Comparison of ENCODE assay signal across 11 mouse cellular contexts in genomic region chr6:67300710-67301163, GRCm38 (mm10).
A peak's percentile ranks its signal among the peaks of the same experiment; 100 is the strongest.
DNase-seq lines count a peak whose midpoint lies in the region; ATAC-seq and TF ChIP-seq lines count a peak whose summit lies in the region.
"Had no signal": no experiment of that assay in that cellular context is flagged by ENCODE, and none has a peak within 500 bp of the region (broad histone marks: within the 10 kb centered on the region; RNA-seq: fewer than 3 reads in every experiment).

No protein-coding gene starts in this region.

- no peaks in the 10 kb centered on the region for H3K27me3 ChIP-seq in lung, embryonic 15.5 days
- H3K27me3 ChIP-seq in stomach, embryonic 14.5 days (ENCODE audit: control insufficient read depth, insufficient read depth, low read length): no peaks in the 10 kb centered on the region
- H3K27me3 ChIP-seq: heart, embryonic 12.5 days had no signal

- TF ChIP-seq CTCF in lung, adult 2 months (IDR thresholded peaks at IDR 0.05; ENCODE audit: insufficient read depth, low read length): no peak

- no peaks in the 10 kb centered on the region for H3K36me3 ChIP-seq in lung, embryonic 15.5 days
- no peaks in the 10 kb centered on the region for H3K36me3 ChIP-seq in stomach, embryonic 14.5 days (ENCODE audit: control insufficient read depth, insufficient read depth, low read length)
- H3K36me3 ChIP-seq: heart, embryonic 12.5 days had no signal

- H3K27ac ChIP-seq in lung, embryonic 15.5 days: no peak overlapping the region
- no peak overlapping the region; the same call in 1 of the 2 replicates for H3K27ac ChIP-seq in stomach, embryonic 14.5 days (ENCODE audit: low read length)

- no peak for TF ChIP-seq POLR2A in lung, adult 2 months (IDR thresholded peaks at IDR 0.05; ENCODE audit: borderline replicate concordance, extremely low read depth, low read depth, low read length)

- no peaks in the 10 kb centered on the region for H3K4me1 ChIP-seq in lung, embryonic 15.5 days
- H3K4me1 ChIP-seq in lung, adult 2 months (ENCODE audit: control insufficient read depth, insufficient read depth, low read length): no peaks in the 10 kb centered on the region; the same call in 1 of the 2 replicates
- H3K4me1 ChIP-seq in stomach, embryonic 14.5 days (ENCODE audit: control insufficient read depth, insufficient read depth, low read length): peaks cover 7% of the 10 kb centered on the region; the same call in 1 of the 2 replicates

- 30% methylated on average over 6 of the region's 6 CpGs for WGBS in lung, embryonic 15.5 days
- 41% methylated on average over 6 of the region's 6 CpGs for WGBS in lung, adult 2 months
- WGBS in stomach, embryonic 14.5 days: 38% methylated on average over 6 of the region's 6 CpGs

- no peaks in the 10 kb centered on the region for H3K9me3 ChIP-seq in lung, embryonic 15.5 days
- H3K9me3 ChIP-seq in stomach, embryonic 14.5 days (ENCODE audit: control insufficient read depth, low read depth, low read length): no peaks in the 10 kb centered on the region
- H3K9me3 ChIP-seq: heart, embryonic 12.5 days had no signal

- H3K9ac ChIP-seq in lung, embryonic 15.5 days: no peak overlapping the region
- H3K9ac ChIP-seq in stomach, embryonic 14.5 days (replicated peaks; ENCODE audit: low read depth, low read length): no peak overlapping the region
- H3K9ac ChIP-seq: heart, embryonic 12.5 days had no signal

- DNase-seq in embryo, embryonic 10 days (ENCODE audit: low spot score): peak; percentile 36
- DNase-seq in embryo, embryonic 11 days: no peak
- no peak for DNase-seq in lung, adult 2 months
- peak; percentile 22 for DNase-seq in kidney, postnatal 10 days
- DNase-seq in adrenal gland, adult 18-20 months (ENCODE audit: low spot score in 2 of 2): no peak
- DNase-seq in thymus, postnatal 0 days (ENCODE audit: low spot score): no peak
- DNase-seq: adrenal gland, postnatal 25 days; thymus, adult 18-20 months had no signal

- ATAC-seq in lung, embryonic 15.5 days (ENCODE audit: borderline replicate concordance, extremely low read depth, low FRiP score, low TSS enrichment): 0 out of 2 replicates have a peak, but pooled peaks have one; percentile 23
- ATAC-seq in stomach, embryonic 14.5 days (ENCODE audit: insufficient number of reproducible peaks, insufficient read depth, low FRiP score, low read depth): peak; percentile 53; the same call in 1 of the 2 replicates

- H3K4me2 ChIP-seq in lung, embryonic 15.5 days: no peak overlapping the region
- H3K4me2 ChIP-seq in stomach, embryonic 14.5 days (replicated peaks; ENCODE audit: low read depth, low read length): no peak overlapping the region
- H3K4me2 ChIP-seq: heart, embryonic 12.5 days had no signal

- H3K4me3 ChIP-seq in lung, embryonic 15.5 days: no peak overlapping the region
- H3K4me3 ChIP-seq in lung, adult 2 months (replicated peaks; ENCODE audit: extremely low read depth, low read depth, low read length): no peak overlapping the region
- no peak overlapping the region for H3K4me3 ChIP-seq in stomach, embryonic 14.5 days (ENCODE audit: low read depth, low read length)
- H3K4me3 ChIP-seq: heart, embryonic 12.5 days had no signal

Comparison
In these comparisons a context has a peak if more than half of its experiments do, and no peak if none do; other contexts are left out.
1. DNase-seq: peak in embryo, embryonic 10 days (single experiment) and kidney, postnatal 10 days (single experiment); none in embryo, embryonic 11 days (single experiment), lung, adult 2 months (single experiment), adrenal gland, adult 18-20 months (0 of 2) and thymus, postnatal 0 days (single experiment).